ENCODE assay signal across 9 mouse cellular contexts in the genomic region with DNA sequence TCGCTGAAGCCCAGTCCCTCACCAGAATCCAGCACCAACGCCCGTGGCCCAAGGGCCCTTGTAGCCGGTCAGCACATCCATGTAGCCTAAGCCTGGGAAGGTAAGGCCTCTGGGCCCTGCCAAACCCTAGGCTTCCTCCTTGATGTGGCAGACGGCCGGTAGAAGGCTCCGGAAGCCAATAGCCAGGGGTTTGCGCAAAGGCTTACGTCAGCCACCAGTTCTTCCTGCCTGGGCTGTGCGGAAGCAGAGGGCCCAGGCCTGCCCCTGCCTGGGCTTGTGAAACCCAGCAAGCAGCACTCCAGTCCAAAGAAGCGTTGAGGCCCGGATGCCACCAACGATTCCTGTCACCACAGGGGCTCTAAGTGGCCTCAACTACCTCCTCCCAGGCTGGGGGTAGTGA. TPM values are rescaled to one million over a fixed set of nuclear protein-coding genes. Genes with fewer than 3 reads are reported as not detected.
A peak's percentile ranks its signal among the peaks of the same experiment; 100 is the strongest.
DNase-seq lines count a peak whose midpoint lies in the region; ATAC-seq and TF ChIP-seq lines count a peak whose summit lies in the region.
"Had no signal": no experiment of that assay in that cellular context is flagged by ENCODE, and none has a peak within 500 bp of the region (broad histone marks: within the 10 kb centered on the region; RNA-seq: fewer than 3 reads in every experiment).

No protein-coding gene starts in this region.

- peak overlapping the region; percentile 44 for H3K4me2 ChIP-seq in liver, embryonic 14.5 days (ENCODE audit: low read depth)
- no peak overlapping the region for H3K4me2 ChIP-seq in forebrain, postnatal 0 days (ENCODE audit: low read depth)
- H3K4me2 ChIP-seq: limb, embryonic 12.5 days had no signal

- no peaks in the 10 kb centered on the region for H3K27me3 ChIP-seq in liver, embryonic 14.5 days (ENCODE audit: control insufficient read depth, insufficient read depth, low read length)
- no peaks in the 10 kb centered on the region for H3K27me3 ChIP-seq in small intestine, adult 2 months (ENCODE audit: control insufficient read depth, insufficient read depth, low read length)
- H3K27me3 ChIP-seq in forebrain, postnatal 0 days (ENCODE audit: insufficient read depth, low read length) = no peaks in the 10 kb centered on the region
- H3K27me3 ChIP-seq: limb, embryonic 12.5 days had no signal

- 31% methylated on average over 13 of the region's 13 CpGs for WGBS in liver, embryonic 14.5 days (ENCODE audit: insufficient replicate concordance)
- 81% methylated on average over 13 of the region's 13 CpGs for WGBS in small intestine, adult 2 months
- WGBS in forebrain, postnatal 0 days = 79% methylated on average over 13 of the region's 13 CpGs

- no peaks in the 10 kb centered on the region for H3K9me3 ChIP-seq in liver, embryonic 14.5 days (ENCODE audit: control insufficient read depth, low read length)
- H3K9me3 ChIP-seq in forebrain, postnatal 0 days (ENCODE audit: low read length) = no peaks in the 10 kb centered on the region

- H3K9ac ChIP-seq in liver, embryonic 14.5 days (replicated peaks) = peak overlapping the region; percentile 18; the same call in 1 of the 2 replicates
- no peak overlapping the region for H3K9ac ChIP-seq in forebrain, postnatal 0 days
- H3K9ac ChIP-seq: limb, embryonic 12.5 days had no signal

- no peak for TF ChIP-seq EP300 in liver, embryonic 14.5 days (IDR thresholded peaks at IDR 0.05; ENCODE audit: low read depth)

- H3K36me3 ChIP-seq in liver, embryonic 14.5 days (replicated peaks; ENCODE audit: control insufficient read depth, insufficient read depth, low read depth) = no peaks in the 10 kb centered on the region
- peaks cover 6% of the 10 kb centered on the region for H3K36me3 ChIP-seq in small intestine, adult 2 months (ENCODE audit: control insufficient read depth, insufficient read depth, low read length)
- 0 out of 2 replicates have a peak, but pooled peaks cover 4% of the 10 kb centered on the region for H3K36me3 ChIP-seq in forebrain, postnatal 0 days (ENCODE audit: insufficient read depth)

- no peak for TF ChIP-seq POLR2A in small intestine, adult 2 months (IDR thresholded peaks at IDR 0.05; ENCODE audit: low read depth, low read length)

- no peak overlapping the region for H3K27ac ChIP-seq in liver, embryonic 14.5 days
- H3K27ac ChIP-seq in small intestine, adult 2 months (ENCODE audit: insufficient read depth, low read depth, low read length) = peak overlapping the region; percentile 50
- no peak overlapping the region for H3K27ac ChIP-seq in left cerebral cortex, adult 2 months
- H3K27ac ChIP-seq in forebrain, postnatal 0 days (ENCODE audit: low read depth, low read length) = no peak overlapping the region

- H3K4me1 ChIP-seq in liver, embryonic 14.5 days (replicated peaks; ENCODE audit: control insufficient read depth in 2 of 2, insufficient read depth in 2 of 2, low read length in 1 of 2) = peaks cover 7 to 9% of the 10 kb centered on the region in 2 experiments
- H3K4me1 ChIP-seq in small intestine, adult 2 months (ENCODE audit: control insufficient read depth, insufficient read depth, insufficient read length, low read length) = peaks cover 18% of the 10 kb centered on the region
- H3K4me1 ChIP-seq in forebrain, postnatal 0 days (ENCODE audit: insufficient read depth) = 0 out of 2 replicates have a peak, but pooled peaks cover 3% of the 10 kb centered on the region

- peak; percentile 91 for ATAC-seq in common myeloid progenitor, adult 5-6 weeks (replicated peaks; ENCODE audit: low read depth, poor library complexity, severe bottlenecking)
- peak; percentile 67 for ATAC-seq in liver, embryonic 14.5 days (ENCODE audit: insufficient read depth)
- ATAC-seq in forebrain, postnatal 0 days = no peak

- H3K4me3 ChIP-seq in liver, embryonic 14.5 days (ENCODE audit: insufficient read depth in 1 of 2, low read depth in 2 of 2, low read length in 2 of 2) = peak overlapping the region; percentile 23 to 38
- peak overlapping the region; percentile 60 for H3K4me3 ChIP-seq in small intestine, adult 2 months (ENCODE audit: low read depth, low read length)
- no peak overlapping the region for H3K4me3 ChIP-seq in left cerebral cortex, adult 2 months
- no peak overlapping the region for H3K4me3 ChIP-seq in forebrain, postnatal 0 days (ENCODE audit: low read depth, low read length)
- H3K4me3 ChIP-seq: limb, embryonic 12.5 days had no signal

- intact Hi-C loops in left cerebral cortex, adult 2 months (cut with DNase I) = no loop called here

- no peak for TF ChIP-seq CTCF in liver, embryonic 14.5 days (IDR thresholded peaks at IDR 0.05; ENCODE audit: low read depth)
- TF ChIP-seq CTCF in small intestine, adult 2 months (IDR thresholded peaks at IDR 0.05; ENCODE audit: extremely low read depth, insufficient read length, insufficient replicate concordance, low read depth, low read length) = no peak
- no peak for TF ChIP-seq CTCF in left cerebral cortex, adult 2 months (IDR thresholded peaks at IDR 0.05)
- no peak for TF ChIP-seq CTCF in forebrain, postnatal 0 days (IDR thresholded peaks at IDR 0.05; ENCODE audit: low read depth)

- peak; percentile 48 for DNase-seq in kidney, postnatal 10 days
- DNase-seq in kidney, adult 18-20 months = no peak
- DNase-seq in liver, embryonic 14.5 days (ENCODE audit: low read depth in 3 of 3, low spot score in 3 of 3) = peak in 2 of 3 experiments; percentile 31 to 33
- no peak for DNase-seq in embryo, embryonic 9.5 days (ENCODE audit: extremely low spot score)
- DNase-seq in left cerebral cortex, adult 2 months (ENCODE audit: extremely low spot score in 1 of 2, low spot score in 2 of 2) = no peak
- no peak for DNase-seq in forebrain, postnatal 0 days

RNA-seq across cellular contexts. Expression of a gene that starts 22.9 kb away (rescaled TPM):
- 17.5 and 17.9 TPM in 2 replicates for total RNA-seq in common myeloid progenitor, adult 5-6 weeks (2017)
- polyA plus RNA-seq in liver, embryonic 14.5 days (2012; rRNA removed) = 2.3 and 2.8 TPM in 2 replicates
- 2.9 and 3.4 TPM in 2 replicates for polyA plus RNA-seq in liver, embryonic 14.5 days (2014; fragmentation: Nextera tagmentation; extraction: Ambion mirVana)
- 38.6 and 108 TPM in 2 replicates for polyA plus RNA-seq in small intestine, adult 2 months (2012; rRNA removed)
- total RNA-seq in left cerebral cortex, adult 2 months (2021) = 100 to 1,000 TPM; 139 to 141 TPM
- 99.7 and 116 TPM in 2 replicates for total RNA-seq in forebrain, postnatal 0 days (2014; rRNA removed)
- 14.9 and 23.4 TPM in 2 replicates for polyA plus RNA-seq in forebrain, postnatal 0 days (2015; fragmentation: Nextera tagmentation; extraction: Ambion mirVana)

Comparison
In these comparisons a context has a peak if more than half of its experiments do, and no peak if none do; other contexts are left out.
1. DNase-seq: peak in kidney, postnatal 10 days (single experiment) and liver, embryonic 14.5 days (2 of 3); none in kidney, adult 18-20 months (single experiment), embryo, embryonic 9.5 days (single experiment), left cerebral cortex, adult 2 months (0 of 2) and forebrain, postnatal 0 days (single experiment).
2. H3K4me3 ChIP-seq: peak in liver, embryonic 14.5 days (2 of 2) and small intestine, adult 2 months (single experiment); none in left cerebral cortex, adult 2 months (single experiment) and forebrain, postnatal 0 days (single experiment).